Mouse (Mus musculus) CH12F3 (cell line): ENCODE measurements around the gene Clip4.
"Not testable (repeated sequence)": the region's sequence is repeated elsewhere in the genome, so short reads cannot be mapped to it uniquely, and the experiment has no call there.

Source experiments
- in situ Hi-C: fragments of 300-500 bp; cut with MboI; formaldehyde crosslinking; loops from 2 replicates; pipeline ENCODE4 v1.14.3; 2020; ENCODE audit warnings: low sequenced_read_pairs

Clip4 gene

GRCm38 (mm10) chr17:71768173-71768572 is at the start of gene Clip4:
Gene Clip4 (plus strand): TSS chr17:71768473.
- in situ Hi-C loops: not testable (repeated sequence)

DNA sequence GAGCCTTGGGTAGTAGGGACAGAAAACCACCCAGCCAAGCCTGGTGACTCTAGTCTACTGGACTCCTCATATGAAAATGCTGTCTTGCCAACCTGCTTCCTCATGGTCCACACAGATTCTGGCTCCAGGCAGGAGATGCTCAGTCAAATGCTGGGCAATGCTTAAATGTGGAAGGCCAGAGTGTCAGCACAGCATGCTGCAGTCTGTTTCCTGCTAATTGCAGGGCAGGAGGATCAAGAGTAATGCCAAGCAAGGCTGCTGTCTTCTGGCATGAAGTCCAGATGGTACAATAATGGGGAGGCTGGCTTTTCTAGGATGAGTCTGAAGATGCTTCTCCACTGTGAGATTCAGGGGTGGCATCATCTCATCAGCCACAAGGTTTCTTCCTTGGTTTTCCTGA is 47.8 kb upstream of the Clip4 start:
- in situ Hi-C loops: no loop called here

- in situ Hi-C loops: no loop called here
Measured at GRCm38 (mm10) chr17:71721019-71721418, 47.3 kb upstream of the Clip4 start.

DNA sequence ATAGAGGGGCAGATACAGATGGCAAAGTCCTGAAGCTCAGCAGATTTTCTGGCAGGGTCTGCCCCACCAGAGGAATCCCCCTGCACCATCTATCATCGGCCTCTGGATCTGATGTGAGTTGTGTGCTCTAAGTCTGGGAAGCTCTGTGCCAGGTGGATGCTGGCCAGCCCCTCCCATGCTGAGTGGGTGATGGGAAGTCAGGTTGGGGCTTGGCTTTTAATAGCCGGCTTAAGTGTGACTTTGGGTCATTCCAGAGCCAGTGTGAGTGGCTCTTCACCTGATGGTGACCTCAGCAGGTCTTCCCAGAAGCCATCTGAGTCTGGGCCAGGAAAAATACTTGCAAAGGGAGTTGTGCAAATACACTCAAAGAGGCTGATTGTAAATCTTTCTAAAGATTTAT is 37.6 kb upstream of the Clip4 start:
- in situ Hi-C loops: no loop called here

GRCm38 (mm10) chr17:71736442-71736841 is 31.8 kb upstream of the Clip4 start:
- in situ Hi-C loops: no loop called here

GRCm38 (mm10) chr17:71742156-71742555 is 26.1 kb upstream of the Clip4 start:
- in situ Hi-C loops: no loop called here

DNA sequence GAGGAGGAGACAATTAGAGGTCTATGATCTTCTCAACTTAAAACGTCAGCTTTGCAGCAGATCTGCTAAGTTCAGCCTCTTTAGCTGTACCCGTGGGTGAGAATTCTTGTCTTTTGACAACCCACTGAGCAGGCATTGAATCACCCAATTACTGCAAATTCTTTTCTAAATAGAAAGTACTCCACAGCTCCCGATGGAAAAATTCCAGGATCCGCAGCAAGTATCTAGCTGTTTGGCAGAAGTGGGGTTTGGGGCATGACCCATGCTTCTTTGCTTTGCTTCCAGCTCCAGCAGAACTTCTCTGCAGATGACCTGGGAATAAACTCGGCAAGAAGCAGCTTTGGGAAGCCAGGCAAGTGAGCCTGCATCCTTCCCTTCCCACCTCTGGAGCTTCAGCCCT is 25.3 kb upstream of the Clip4 start:
- in situ Hi-C loops: no loop called here

- in situ Hi-C loops: no loop called here
Measured at GRCm38 (mm10) chr17:71746114-71746513, 22.2 kb upstream of the Clip4 start.

- in situ Hi-C loops: no loop called here
Measured at GRCm38 (mm10) chr17:71747561-71747960, 20.7 kb upstream of the Clip4 start.

GRCm38 (mm10) chr17:71749616-71750168 is 18.6 kb upstream of the Clip4 start:
- in situ Hi-C loops: no loop called here

DNA sequence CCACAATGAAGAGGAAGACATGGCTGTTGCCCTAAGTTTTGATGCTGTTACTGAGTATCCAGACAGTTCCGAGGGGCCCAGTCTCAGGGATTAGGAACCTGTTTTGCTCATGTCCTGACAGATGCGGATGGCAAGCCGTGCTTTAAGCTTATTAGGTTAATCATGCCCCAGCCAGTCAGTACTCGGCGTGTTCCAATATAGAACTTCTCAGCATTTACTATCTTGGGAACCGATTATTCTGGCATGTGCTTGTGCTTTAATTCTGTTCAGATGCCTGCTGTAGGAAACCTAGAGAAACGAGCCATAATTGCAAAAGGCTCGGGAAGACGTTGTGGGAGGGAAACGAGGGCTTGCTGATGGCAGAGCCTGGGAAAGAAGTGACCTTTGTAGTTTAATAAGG is 15.4 kb upstream of the Clip4 start, which contains the start of gene Pcare:
TSS of gene Pcare (minus strand) at position 64 of the 400 bp plus-strand sequence.
- in situ Hi-C loops: no loop called here

GRCm38 (mm10) chr17:71760536-71760935 is 7.7 kb upstream of the Clip4 start:
- in situ Hi-C loops: no loop called here

DNA sequence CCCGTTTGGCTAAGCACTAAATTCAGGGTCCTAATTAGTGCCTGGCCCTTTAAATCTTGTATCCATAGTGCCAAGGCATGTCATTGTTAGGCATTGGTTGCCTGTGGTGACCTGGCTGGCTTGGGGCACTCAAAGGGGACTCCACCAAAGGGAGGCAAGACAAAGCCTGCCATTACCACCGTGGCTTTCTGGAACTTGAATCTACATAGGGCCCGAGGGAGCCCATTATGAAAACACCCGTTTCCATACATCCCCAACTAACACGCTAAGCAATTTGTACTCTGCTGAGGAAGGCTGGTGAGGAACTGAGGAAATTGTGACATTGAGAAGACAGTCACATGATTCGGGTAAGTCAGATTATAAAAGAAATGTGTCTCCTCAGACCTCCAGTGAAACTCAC is 1.3 kb downstream of the Clip4 start:
- in situ Hi-C loops: no loop called here

- in situ Hi-C loops: no loop called here
Measured at GRCm38 (mm10) chr17:71770696-71771095, 2.4 kb downstream of the Clip4 start.

DNA sequence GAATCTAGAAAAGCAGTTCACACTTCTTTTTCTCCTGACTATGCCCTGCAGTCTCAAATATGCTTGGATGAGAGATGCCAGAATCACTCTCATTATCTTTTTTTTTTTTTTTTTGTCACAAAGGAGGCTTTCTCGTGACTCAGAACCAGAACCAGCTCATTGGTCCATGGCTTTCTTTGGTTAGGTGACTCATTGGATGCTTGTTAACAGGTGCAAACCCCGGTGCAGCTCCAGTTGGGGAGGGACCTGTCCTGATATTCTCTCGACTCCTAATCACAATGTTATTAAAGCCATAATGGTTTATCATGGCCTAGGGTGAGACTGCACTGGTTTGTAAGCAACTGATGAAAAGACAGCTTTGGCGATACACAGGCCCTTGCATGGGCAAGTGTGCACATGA is 5.9 kb downstream of the Clip4 start:
- in situ Hi-C loops: no loop called here

GRCm38 (mm10) chr17:71775279-71775678 is 7.0 kb downstream of the Clip4 start:
- in situ Hi-C loops: no loop called here

- in situ Hi-C loops: no loop called here
Measured at GRCm38 (mm10) chr17:71778696-71779095, 10.4 kb downstream of the Clip4 start.

DNA sequence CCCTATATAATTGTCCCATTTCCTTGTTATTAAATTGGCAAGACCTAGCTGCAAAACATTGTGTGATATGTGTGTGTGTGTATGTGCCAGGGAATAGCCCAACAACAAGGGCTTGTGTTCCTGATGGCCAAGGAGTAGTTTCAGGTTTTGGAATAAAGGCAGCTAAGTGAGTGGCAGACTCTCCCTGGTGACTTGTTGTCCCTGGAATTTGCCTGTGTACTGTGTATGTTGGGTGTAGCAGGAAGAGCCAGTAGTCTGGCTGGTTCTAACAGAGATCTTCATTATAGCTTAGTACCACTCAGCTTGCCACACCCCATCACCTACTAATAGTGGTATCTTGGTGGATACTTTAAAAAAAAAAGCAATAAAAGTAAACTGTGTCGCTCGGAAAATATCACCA is 12.2 kb downstream of the Clip4 start:
- in situ Hi-C loops: no loop called here

DNA sequence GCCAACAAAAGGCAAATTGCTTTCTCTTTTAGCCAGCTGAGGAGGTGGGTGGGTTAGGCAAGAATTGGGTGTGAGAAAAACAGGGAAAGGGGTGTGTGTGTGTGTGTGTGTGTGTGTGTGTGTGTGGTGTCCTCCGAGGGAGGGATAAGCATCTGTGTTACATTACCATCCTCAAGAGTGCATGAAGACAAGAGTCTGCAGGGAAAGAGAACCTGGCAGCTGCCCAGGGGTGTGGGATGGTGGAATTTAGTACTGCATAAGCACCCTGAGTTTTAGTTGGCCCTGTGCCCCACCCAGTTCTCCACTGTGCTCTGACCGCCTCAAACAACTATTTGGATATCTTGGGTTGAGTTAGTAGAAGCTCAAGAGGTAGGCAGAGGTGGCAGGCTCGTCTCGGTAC is 12.7 kb downstream of the Clip4 start:
- in situ Hi-C loops: no loop called here

DNA sequence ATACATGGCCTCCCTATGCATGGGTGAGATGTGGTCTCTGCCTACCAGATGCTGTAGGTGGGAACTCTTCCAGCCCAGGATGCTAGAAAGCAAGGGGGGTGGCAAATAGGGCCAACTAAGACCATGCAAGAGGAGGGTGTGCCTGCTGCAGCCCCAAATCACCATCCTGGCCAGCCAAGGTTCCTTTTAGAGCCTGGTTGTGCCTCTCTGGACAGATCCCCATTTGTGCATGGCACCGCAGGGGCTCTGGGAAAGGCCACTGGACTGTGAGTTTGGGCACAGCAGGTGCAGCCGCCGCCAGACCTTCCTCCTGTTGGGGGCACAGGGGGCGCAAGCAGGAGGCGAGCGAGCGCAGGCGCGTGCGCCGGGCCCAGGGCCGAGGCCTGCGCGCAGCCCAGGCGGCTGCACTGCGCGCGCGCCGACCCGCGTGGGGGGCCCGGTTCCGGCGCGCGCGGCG is 14.0 kb downstream of the Clip4 start:
- in situ Hi-C loops: no loop called here

GRCm38 (mm10) chr17:71782699-71783365 is 14.6 kb downstream of the Clip4 start:
- in situ Hi-C loops: no loop called here

DNA sequence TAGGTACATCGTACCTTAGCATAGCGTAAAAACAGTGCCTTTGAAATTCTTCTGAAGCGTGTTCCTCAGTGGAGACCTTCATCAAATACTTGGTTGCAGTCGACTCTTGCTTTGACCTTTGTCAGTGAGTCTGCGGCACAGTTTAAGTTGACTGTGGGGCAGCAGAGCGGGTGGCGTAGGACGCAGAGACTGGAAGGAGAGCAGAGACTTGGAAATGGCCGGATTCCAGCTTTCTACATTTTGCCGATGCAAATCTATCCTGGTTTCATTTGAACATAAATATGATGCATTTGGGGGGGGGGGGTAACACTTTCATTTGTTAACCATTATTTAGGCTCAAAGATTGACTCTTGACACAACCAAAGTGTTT is 15.1 kb downstream of the Clip4 start:
- in situ Hi-C loops: no loop called here

- in situ Hi-C loops: no loop called here
Measured at GRCm38 (mm10) chr17:71786456-71786855, 18.2 kb downstream of the Clip4 start.
